Mouse (Mus musculus) testis, postnatal 14 days (tissue): Measurements from ENCODE around the gene Fam126a.

Experiments used
- DNase-seq: peaks from one replicate; pipeline ENCODE4 v3.0.0; 2021; ENCODE audit warnings: low spot score

The Fam126a gene

GRCm38 (mm10) chr5:23992876-23993552 lies 37.5 kb downstream of the Fam126a start:
- no peak for DNase-seq

- DNase-seq: no peak
Observed at GRCm38 (mm10) chr5:23990001-23990400, 40.5 kb downstream of the Fam126a start.

- DNase-seq: no peak
Observed at GRCm38 (mm10) chr5:23987792-23988191, 42.7 kb downstream of the Fam126a start.

GRCm38 (mm10) chr5:23982081-23982480 lies 48.4 kb downstream of the Fam126a start:
- peak; percentile 26 for DNase-seq

GRCm38 (mm10) chr5:23978516-23978915 lies 52.0 kb downstream of the Fam126a start:
- DNase-seq: no peak

GRCm38 (mm10) chr5:23974994-23975575 lies 55.4 kb downstream of the Fam126a start:
- no peak for DNase-seq

GRCm38 (mm10) chr5:23967705-23968104 lies 62.8 kb downstream of the Fam126a start:
- no peak for DNase-seq

- DNase-seq: no peak
Observed at GRCm38 (mm10) chr5:23964599-23965165, 65.8 kb downstream of the Fam126a start.

GRCm38 (mm10) chr5:23953047-23953446 lies 77.4 kb downstream of the Fam126a start:
- no peak for DNase-seq

- no peak for DNase-seq
Observed at GRCm38 (mm10) chr5:23948071-23948470, 82.4 kb downstream of the Fam126a start.

GRCm38 (mm10) chr5:23945056-23945455 lies 85.4 kb downstream of the Fam126a start:
- DNase-seq: no peak

GRCm38 (mm10) chr5:23943534-23943933 lies 87.0 kb downstream of the Fam126a start:
- DNase-seq: no peak

- no peak for DNase-seq
Observed at GRCm38 (mm10) chr5:23923481-23924165, 106.9 kb downstream of the Fam126a start.

- DNase-seq: no peak
Observed at GRCm38 (mm10) chr5:23922516-23923291, 107.8 kb downstream of the Fam126a start.

- DNase-seq: no peak
Observed at GRCm38 (mm10) chr5:23921316-23921715, 109.2 kb downstream of the Fam126a start.

- no peak for DNase-seq
Observed at GRCm38 (mm10) chr5:23919892-23920731, 110.4 kb downstream of the Fam126a start.

GRCm38 (mm10) chr5:23917301-23917700 lies 113.2 kb downstream of the Fam126a start:
- DNase-seq: no peak

GRCm38 (mm10) chr5:23911556-23911955 lies 118.9 kb downstream of the Fam126a start:
- DNase-seq: no peak

GRCm38 (mm10) chr5:23909256-23909655 lies 121.2 kb downstream of the Fam126a start:
- DNase-seq: no peak

GRCm38 (mm10) chr5:23908486-23909090 lies 121.9 kb downstream of the Fam126a start:
- DNase-seq: no peak

- DNase-seq: no peak
Observed at GRCm38 (mm10) chr5:23902221-23902620, 128.3 kb downstream of the Fam126a start.
